Mouse (Mus musculus): ENCODE results near the gene Pcnx2.
A peak's percentile ranks its signal among the peaks of the same experiment; 100 is the strongest.

The Pcnx2 gene

GRCm38 (mm10) chr8:125897388-125897787 is 729 bp downstream of the Pcnx2 start:
- DNase-seq = peak in 1 of 2 experiments; percentile 20

DNA sequence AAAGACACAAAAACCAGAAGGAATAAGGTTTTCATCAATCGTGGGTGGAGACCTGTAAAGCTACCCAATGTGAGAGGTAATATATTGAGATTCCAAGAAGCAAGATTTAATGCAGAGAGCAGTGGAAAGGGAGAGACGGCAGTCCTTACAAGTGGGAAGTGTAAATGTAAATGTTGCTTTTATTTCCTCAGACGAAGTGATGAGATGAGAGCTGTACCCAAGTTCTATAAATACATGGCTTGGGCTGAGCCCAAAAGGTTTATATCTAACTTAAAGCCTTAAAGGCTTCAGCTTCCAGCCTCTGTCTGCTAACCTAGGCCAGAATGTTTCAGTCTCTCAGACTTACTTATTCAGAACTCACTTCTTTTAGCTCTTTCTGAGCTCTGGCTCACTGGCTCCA is 8.2 kb downstream of the Pcnx2 start:
- no peak for DNase-seq

DNA sequence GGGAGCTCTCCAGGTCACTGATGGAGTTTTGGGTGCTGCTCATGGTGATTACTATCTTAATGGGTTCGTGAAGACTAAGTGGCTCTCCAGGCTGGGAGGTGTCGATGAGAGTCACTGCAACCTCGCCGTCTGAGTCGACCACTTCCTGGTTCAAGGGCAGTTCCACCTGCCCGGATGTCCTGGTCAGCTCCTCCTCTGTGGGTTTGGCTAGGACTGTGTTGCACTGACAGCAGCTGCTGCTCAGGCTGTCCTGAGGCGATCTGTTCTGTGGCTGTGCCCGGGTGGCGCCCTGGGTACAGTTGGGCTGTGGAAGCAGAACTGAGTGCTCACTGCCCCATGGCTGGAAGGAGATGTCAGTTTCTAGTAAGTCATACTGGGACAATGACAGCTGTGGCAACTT is 10.6 kb downstream of the Pcnx2 start:
- no peak for DNase-seq

DNA sequence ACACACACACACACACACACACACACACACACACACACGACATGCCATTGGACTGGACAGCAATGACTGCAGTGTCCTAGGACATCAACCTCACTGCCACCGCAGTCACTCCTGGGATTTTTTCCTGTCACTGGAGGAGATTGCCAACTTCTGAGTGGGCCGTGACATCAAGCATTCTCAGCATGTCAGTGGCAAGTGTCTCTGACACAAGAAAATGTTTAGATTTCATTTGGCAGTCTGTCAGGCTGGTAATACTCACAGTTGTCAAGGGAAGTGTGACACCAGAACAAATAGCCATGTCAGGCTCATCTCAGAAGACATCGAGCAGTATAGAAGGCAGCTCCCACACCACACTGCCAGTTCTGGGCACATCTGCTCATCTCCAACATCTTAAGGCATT is 17.7 kb downstream of the Pcnx2 start:
- DNase-seq = no peak

DNA sequence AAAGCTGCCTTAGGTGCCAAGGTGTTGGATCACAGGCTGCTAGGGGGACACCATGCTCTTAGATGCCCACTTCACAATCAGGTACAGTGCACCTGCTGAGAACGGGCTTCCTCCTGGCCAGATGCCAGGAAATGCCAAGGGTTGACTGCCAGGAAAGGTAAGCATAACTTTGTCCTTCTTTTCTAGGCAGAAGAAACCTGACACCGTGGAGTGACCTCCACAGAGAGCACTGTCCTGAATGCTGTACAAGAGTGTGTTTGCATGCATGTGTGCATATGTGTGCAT is 24.9 kb downstream of the Pcnx2 start:
- DNase-seq = no peak

GRCm38 (mm10) chr8:125872501-125873249 is 25.4 kb downstream of the Pcnx2 start:
- DNase-seq = no peak

DNA sequence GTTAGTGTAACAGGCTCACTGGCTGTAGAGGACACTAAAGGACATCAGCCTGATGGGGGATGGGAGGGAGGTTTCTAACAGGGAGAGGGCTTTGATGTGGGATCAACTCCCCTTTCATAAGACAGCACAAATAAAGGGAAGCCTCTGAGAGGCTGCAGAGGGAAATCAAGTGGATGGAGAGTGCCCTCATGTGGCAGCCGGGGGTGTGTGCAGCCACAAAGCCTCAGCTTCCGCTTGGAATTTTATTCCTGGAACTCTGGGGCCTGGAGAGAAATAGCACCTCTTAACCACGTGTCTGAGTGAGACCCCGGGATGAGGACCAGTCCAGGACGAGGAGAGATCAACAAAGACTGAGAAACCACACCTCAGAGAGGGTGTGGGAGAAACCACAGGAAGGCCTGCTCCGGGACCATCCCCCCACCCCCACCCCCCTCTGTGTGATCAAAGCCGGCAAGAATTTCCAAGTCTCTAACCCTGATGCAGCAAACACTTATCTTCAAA is 27.2 kb downstream of the Pcnx2 start:
- DNase-seq = peak; percentile 85 to 86

GRCm38 (mm10) chr8:125870179-125870702 is 27.9 kb downstream of the Pcnx2 start:
- DNase-seq = no peak

GRCm38 (mm10) chr8:125869739-125870138 is 28.4 kb downstream of the Pcnx2 start:
- no peak for DNase-seq

DNA sequence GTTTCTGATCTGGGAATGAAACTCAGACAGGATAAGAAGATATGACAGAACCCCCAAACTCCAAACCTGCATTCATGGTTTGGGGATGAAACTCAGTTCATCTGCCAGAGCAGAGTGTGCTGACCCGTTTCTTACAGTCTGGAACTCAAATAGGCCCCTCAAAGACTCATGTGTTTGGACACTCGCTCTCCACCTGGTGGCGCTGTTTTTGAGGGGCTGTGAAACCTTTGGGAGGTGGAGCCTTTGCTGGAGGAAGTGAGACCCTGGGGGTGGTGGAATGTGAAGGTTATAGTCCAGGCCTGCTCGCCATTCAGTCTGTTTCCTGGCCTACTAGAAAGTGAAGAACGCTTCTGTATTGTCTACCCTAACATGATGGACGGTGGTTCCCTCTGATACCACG is 29.6 kb downstream of the Pcnx2 start:
- DNase-seq = peak in 1 of 2 experiments; percentile 40

- peak in 1 of 2 experiments; percentile 27 for DNase-seq
Measured at GRCm38 (mm10) chr8:125866125-125866524, 32.0 kb downstream of the Pcnx2 start.

DNA sequence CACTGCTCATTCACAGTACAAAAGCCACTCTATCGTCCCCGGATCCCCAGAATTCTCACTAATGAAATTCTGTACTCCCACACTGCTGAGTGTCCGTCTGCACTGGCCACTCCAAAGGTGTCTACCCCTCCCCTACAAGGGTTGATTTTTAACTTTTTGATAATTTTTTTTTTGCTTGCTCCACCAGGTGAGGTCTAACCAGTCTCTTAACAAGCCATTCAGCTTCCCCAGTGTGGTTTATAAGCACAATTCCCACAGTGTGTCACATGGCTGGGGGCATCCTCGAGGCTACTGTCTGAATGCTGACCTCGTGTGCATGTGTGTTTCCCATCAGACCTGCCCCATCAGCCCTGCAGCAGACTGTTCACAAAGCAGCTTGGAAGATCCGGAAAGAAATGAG is 40.9 kb downstream of the Pcnx2 start:
- no peak for DNase-seq

- DNase-seq = no peak
Measured at GRCm38 (mm10) chr8:125856160-125856559, 42.0 kb downstream of the Pcnx2 start.

DNA sequence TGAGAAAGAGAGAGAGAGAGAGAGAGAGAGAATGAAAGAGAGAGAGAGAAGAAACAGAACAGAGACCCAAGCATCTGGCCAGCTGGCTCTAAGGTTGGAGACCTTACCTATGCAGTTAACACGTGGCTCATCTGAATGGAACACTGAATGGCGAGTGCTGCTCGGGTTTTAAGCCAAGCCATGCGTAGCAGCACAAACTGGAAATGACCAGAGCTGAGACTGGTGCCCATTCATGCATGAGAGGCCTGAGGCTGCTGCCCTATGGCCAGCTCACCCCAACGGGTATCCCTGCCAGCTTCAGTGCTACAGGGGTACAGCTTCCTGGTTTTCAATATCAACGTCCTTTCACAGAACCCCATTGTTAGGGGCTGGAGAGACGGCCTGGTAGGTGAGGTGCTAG is 43.7 kb downstream of the Pcnx2 start:
- DNase-seq = no peak

DNA sequence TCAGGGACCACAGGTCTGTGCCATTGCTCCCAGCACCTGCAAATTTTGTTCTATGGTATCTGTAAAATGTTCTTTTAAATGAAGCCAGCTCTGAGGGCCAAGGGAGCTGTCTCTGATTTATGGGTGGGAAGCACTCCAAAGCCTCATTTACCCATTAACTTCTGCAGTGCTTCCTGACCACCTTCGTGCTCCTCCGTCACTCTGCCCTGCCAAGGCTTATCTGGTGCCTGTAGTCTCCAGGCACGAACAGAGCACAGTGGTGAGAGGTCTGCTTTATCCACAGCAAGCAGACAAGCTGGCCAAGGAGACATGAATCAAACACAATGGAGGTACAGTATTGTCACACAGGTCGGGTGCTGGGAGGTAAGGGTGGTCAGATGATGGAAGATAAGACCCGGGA is 44.8 kb downstream of the Pcnx2 start:
- DNase-seq = no peak

- DNase-seq = no peak
Measured at GRCm38 (mm10) chr8:125849181-125849580, 48.9 kb downstream of the Pcnx2 start.

- DNase-seq = no peak
Measured at GRCm38 (mm10) chr8:125847842-125848241, 50.3 kb downstream of the Pcnx2 start.

GRCm38 (mm10) chr8:125845281-125845680 is 52.8 kb downstream of the Pcnx2 start:
- DNase-seq = no peak

GRCm38 (mm10) chr8:125843122-125843836 is 54.8 kb downstream of the Pcnx2 start:
- DNase-seq = no peak

- DNase-seq = no peak
Measured at GRCm38 (mm10) chr8:125842158-125842557, 56.0 kb downstream of the Pcnx2 start.

- DNase-seq = peak in 1 of 2 experiments; percentile 28
Measured at GRCm38 (mm10) chr8:125824688-125825087, 73.4 kb downstream of the Pcnx2 start.

DNA sequence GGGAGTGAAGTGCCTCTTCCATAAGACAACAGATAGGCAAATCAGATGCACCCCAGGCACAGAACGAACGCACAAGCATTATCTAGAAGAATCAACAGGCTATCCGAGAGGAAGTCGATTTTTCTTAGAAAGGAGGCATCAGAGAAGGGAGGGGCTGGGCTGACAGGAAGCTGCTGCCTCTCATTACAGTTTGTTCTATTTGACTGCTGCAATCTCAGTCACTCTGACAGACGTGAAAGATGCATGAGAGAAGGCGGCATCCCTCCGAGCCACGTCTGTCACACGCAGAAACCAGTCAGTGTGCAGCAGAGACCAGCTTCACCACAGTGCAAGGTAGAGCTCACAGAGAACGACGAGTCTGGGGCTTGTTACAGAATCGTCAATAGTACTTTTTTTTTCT is 74.4 kb downstream of the Pcnx2 start:
- DNase-seq = peak in 1 of 2 experiments; percentile 15

GRCm38 (mm10) chr8:125822065-125822464 is 76.1 kb downstream of the Pcnx2 start:
- no peak for DNase-seq

DNA sequence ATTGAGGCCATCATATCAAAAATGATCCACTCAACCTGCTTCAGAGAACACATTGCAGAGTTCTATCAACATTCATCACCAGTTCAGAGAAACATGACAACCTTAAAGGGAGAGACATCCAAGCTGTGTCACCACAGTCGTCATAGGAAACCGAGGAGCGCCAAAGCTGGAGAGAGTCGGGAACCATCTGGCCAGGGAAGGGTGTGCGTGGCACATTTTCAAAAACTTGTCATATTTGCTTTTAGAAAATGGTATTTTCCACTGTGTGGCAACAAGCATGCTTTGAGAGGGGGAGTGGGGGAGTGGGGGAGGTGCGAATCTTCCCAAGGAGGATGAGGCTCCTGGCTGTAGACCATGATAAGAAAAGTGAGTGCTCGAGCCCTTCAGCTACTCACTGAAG is 78.3 kb downstream of the Pcnx2 start:
- DNase-seq = peak; percentile 54 to 56

Measured in cerebellum, postnatal 14 days (tissue).